Mouse (Mus musculus) testis, adult 2 months (tissue): ENCODE data around the gene Zfp523.

Experiments used
- CTCF ChIP-seq: fragments of 200-500 bp; IDR thresholded peaks from 2 replicates; pipeline ENCODE4 v1.5.1; 2012; ENCODE audit warnings: low read depth, mild to moderate bottlenecking, inconsistent platforms, low read length, moderate library complexity; ENCODE audit not compliant: control insufficient read depth, insufficient read depth, insufficient replicate concordance
- POLR2A ChIP-seq: fragments of 200-500 bp; IDR thresholded peaks from 2 replicates; pipeline ENCODE4 v1.6.1; 2012; ENCODE audit warnings: low read depth, mild to moderate bottlenecking, inconsistent platforms, low read length, moderate library complexity; ENCODE audit not compliant: control insufficient read depth

- no peak for TF ChIP-seq CTCF
- TF ChIP-seq POLR2A, result no peak
These were observed 23.8 kb upstream of the Zfp523 start for GRCm38 (mm10) chr17:28153095-28153494.
